Mouse (Mus musculus) intestine, postnatal 0 days (tissue): ENCODE data around the gene Pif1. TPM values are rescaled to one million over a fixed set of nuclear protein-coding genes. Genes with fewer than 3 reads are reported as not detected.

Source experiments
- ATAC-seq: fragments of 200-750 bp; cut with Nextera tagmentation; 2 replicates; pipeline ENCODE4 v1.8.0; 2017; ENCODE audit warnings: mild to moderate bottlenecking, moderate TSS enrichment, moderate library complexity
- H3K27ac ChIP-seq: fragments of 300-500 bp; sonication (generic); 2 replicates; pipeline ENCODE4 v1.5.1; 2014; ENCODE audit warnings: mild to moderate bottlenecking, low read depth, low read length, moderate library complexity
- H3K27me3 ChIP-seq: fragments of 300-500 bp; sonication (generic); replicated peaks from 2 replicates; pipeline ENCODE4 v1.6.1; 2014; ENCODE audit warnings: low read length, mixed read lengths; ENCODE audit not compliant: control insufficient read depth, insufficient read depth
- H3K36me3 ChIP-seq: fragments of 300-500 bp; sonication (generic); 2 replicates; pipeline ENCODE4 v1.6.1; 2014; ENCODE audit warnings: mild to moderate bottlenecking, moderate library complexity; ENCODE audit not compliant: control insufficient read depth, insufficient read depth
- H3K4me1 ChIP-seq: fragments of 300-500 bp; sonication (generic); replicated peaks from 2 replicates; pipeline ENCODE4 v1.6.1; 2014; ENCODE audit warnings: antibody characterized with exemption, low read length, mixed read lengths; ENCODE audit not compliant: control insufficient read depth, insufficient read depth
- H3K4me2 ChIP-seq: fragments of 300-500 bp; sonication (generic); replicated peaks from 2 replicates; pipeline ENCODE4 v1.6.1; 2014; ENCODE audit warnings: low read depth, mild to moderate bottlenecking, moderate library complexity
- H3K4me3 ChIP-seq: fragments of 300-500 bp; sonication (generic); 2 replicates; pipeline ENCODE4 v1.5.1; 2014; ENCODE audit warnings: low read depth, low read length
- H3K9ac ChIP-seq: fragments of 300-500 bp; sonication (generic); 2 replicates; pipeline ENCODE4 v1.6.1; 2014; ENCODE audit warnings: mild to moderate bottlenecking, low read depth, low read length
- H3K9me3 ChIP-seq: fragments of 300-500 bp; sonication (generic); 2 replicates; pipeline ENCODE4 v1.6.1; 2016; ENCODE audit warnings: mixed run types; ENCODE audit not compliant: control insufficient read depth
- CTCF ChIP-seq: sonication (generic); IDR thresholded peaks from 2 replicates; pipeline ENCODE4 v1.5.1; 2016; ENCODE audit warnings: low read depth, mild to moderate bottlenecking, control low read depth, antibody characterized with exemption, moderate library complexity
- WGBS: fragments of 180-500 bp; shearing (Covaris S2); extraction: QIAGEN DNeasy Blood & Tissue Kit; methylation state at CpG from one replicate; pipeline ENCODE4 v1.1.7; 2014; 5-methylcytosine and 5-hydroxymethylcytosine counted together
- polyA plus RNA-seq: library from polyadenylated mRNA; unstranded; fragments of >200 nt; fragmentation: Nextera tagmentation; extraction: Ambion mirVana; gene quantifications from 2 replicates; pipeline ENCODE4 v1.2.1, GENCODE M21; 2015

Gene Pif1
- polyA plus RNA-seq, 1 experiment from 2014 or later: 1.2 TPM

DNA sequence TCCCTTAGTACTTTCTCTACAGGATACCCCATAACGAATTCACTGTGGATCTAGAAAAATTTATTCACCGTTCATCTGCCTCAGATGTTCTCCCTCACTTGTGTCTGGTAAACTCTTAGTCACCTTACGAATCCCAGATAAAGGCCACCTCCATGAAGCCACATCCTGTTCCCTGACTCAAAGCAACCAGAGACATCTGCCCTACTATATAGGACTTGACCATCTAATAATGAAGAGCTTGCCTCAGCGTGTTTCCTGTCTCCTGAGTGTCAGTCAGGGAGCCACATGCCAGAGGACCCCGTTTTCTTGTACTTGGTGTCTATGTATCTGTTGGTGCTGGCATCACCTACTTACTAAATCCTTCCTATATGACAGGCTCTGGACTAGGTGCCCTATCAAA, 37.3 kb upstream of the Pif1 start:
- H3K9ac ChIP-seq: no peak overlapping the region
- 80% methylated on average over 5 of the region's 5 CpGs for WGBS
- H3K9me3 ChIP-seq: no peaks in the 10 kb centered on the region
- TF ChIP-seq CTCF: no peak
- no peak for ATAC-seq
- no peak overlapping the region for H3K4me2 ChIP-seq
- no peaks in the 10 kb centered on the region for H3K36me3 ChIP-seq
- no peak overlapping the region for H3K27ac ChIP-seq
- H3K4me3 ChIP-seq: no peak overlapping the region
- H3K4me1 ChIP-seq: 0 out of 2 replicates have a peak, but pooled peaks cover 2% of the 10 kb centered on the region
- no peaks in the 10 kb centered on the region for H3K27me3 ChIP-seq

DNA sequence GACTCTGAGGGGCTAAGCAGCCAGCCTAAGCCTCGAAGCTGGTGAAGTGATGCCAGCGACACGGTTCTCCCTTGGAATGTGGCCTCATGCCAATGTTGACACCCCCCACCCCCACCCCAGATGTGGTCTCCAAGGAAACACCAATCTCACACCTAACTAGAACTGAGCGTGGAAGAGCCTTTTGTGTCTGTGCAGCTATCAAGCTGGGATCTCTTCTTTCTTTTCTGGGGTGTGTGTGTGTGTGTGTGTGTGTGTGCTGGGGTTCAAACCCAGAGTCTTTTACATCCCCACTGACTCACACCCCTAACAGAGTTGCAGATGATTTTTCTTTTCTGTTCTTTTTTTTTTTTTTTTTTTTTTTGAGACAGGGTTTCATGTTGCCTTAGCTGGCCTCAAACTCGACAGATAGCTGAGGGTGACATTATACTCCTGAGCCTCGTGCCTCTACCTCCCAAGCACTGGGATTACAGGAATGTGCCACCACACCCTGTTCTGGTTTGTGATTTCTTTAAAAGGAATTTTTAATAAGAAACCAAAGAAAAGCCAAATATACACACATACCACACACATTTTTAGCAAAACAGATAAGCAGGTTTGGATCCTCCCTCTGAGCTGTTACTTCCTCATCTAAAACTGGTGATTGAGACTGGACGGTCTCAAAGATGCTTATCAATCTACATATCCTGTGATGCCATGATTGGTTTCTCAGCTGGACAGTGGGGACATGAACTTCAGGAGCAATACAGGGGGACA, 36.7 kb upstream of the Pif1 start:
- H3K9ac ChIP-seq: no peak overlapping the region
- WGBS: 31% methylated on average over 7 of the region's 7 CpGs
- peak overlapping the region; percentile 75 for H3K27ac ChIP-seq
- no peak overlapping the region for H3K4me3 ChIP-seq
- no peaks in the 10 kb centered on the region for H3K27me3 ChIP-seq
- H3K36me3 ChIP-seq: no peaks in the 10 kb centered on the region
- no peak for ATAC-seq
- H3K4me2 ChIP-seq: no peak overlapping the region
- H3K4me1 ChIP-seq: 0 out of 2 replicates have a peak, but pooled peaks cover 2% of the 10 kb centered on the region
- no peaks in the 10 kb centered on the region for H3K9me3 ChIP-seq
- TF ChIP-seq CTCF: no peak

- 23% methylated on average over 5 of the region's 5 CpGs for WGBS
- Histone ChIP-seq H3K27ac (peak overlapping the region; percentile 75), H3K9ac (no peak overlapping the region), H3K27me3 (no peaks in the 10 kb centered on the region), H3K36me3 (peaks cover 7% of the 10 kb centered on the region; the same call in 1 of the 2 replicates), H3K4me2 (no peak overlapping the region), H3K9me3 (no peaks in the 10 kb centered on the region), H3K4me1 (0 out of 2 replicates have a peak, but pooled peaks cover 2% of the 10 kb centered on the region), H3K4me3 (no peak overlapping the region)
- TF ChIP-seq CTCF: no peak
- ATAC-seq: peak; percentile 58; the same call in 1 of the 2 replicates
Observed at GRCm38 (mm10) chr9:65551035-65551434, 35.9 kb upstream of the Pif1 start.

DNA sequence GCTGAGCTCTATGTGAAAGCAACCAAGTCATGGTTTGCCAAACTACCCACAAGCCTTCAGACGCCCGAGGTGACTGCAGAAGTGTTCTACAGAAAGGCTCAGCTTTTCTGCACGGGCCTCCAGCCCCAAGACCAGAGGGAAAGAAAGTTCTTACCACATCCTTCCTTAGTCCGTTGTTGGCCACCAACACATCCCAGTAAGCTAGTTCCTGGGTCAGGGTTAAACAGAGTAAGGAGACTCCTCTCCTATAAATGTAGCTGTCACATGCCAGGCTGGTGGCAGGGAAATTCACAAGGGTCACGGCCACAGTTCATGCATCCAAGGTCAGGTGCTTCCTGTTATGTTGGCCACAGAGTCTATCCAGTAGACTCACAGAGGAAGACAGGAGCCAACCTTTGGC, 34.8 kb upstream of the Pif1 start:
- H3K27me3 ChIP-seq: no peaks in the 10 kb centered on the region
- 87% methylated on average over 5 of the region's 5 CpGs for WGBS
- no peak overlapping the region for H3K4me3 ChIP-seq
- no peak overlapping the region for H3K9ac ChIP-seq
- H3K36me3 ChIP-seq: peaks cover 15% of the 10 kb centered on the region; the same call in 1 of the 2 replicates
- 0 out of 2 replicates have a peak, but pooled peaks cover 2% of the 10 kb centered on the region for H3K4me1 ChIP-seq
- H3K9me3 ChIP-seq: no peaks in the 10 kb centered on the region
- TF ChIP-seq CTCF: no peak
- ATAC-seq: no peak
- no peak overlapping the region for H3K4me2 ChIP-seq
- no peak overlapping the region for H3K27ac ChIP-seq

- ATAC-seq: no peak
- H3K4me3 ChIP-seq: no peak overlapping the region
- H3K27ac ChIP-seq: no peak overlapping the region
- H3K4me2 ChIP-seq: no peak overlapping the region
- no peaks in the 10 kb centered on the region for H3K9me3 ChIP-seq
- TF ChIP-seq CTCF: no peak
- WGBS: 98% methylated on average over 2 of the region's 2 CpGs
- H3K4me1 ChIP-seq: 0 out of 2 replicates have a peak, but pooled peaks cover 2% of the 10 kb centered on the region
- H3K27me3 ChIP-seq: no peaks in the 10 kb centered on the region
- H3K36me3 ChIP-seq: peaks cover 15% of the 10 kb centered on the region; the same call in 1 of the 2 replicates
- no peak overlapping the region for H3K9ac ChIP-seq
Observed at GRCm38 (mm10) chr9:65552711-65553110, 34.2 kb upstream of the Pif1 start.

DNA sequence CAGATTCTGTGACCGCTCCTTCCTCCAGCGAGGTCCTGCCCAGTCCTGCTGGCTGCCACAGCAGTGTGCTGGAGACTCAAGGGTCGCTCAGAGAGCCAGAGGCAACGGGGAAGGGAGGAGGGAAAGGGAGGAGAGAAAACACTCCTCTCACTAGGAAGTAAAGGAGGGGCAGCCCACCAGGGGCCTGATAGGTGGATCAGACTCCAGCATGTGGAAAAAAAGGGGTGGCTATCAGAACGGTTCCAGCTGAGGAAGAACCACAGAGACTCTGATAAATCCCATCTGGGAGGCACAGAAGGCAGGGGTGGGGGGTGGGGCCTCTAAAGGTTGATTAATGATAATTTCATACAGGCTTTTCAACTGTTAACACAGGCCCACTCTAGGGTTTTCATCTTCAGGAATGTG, 32.0 kb upstream of the Pif1 start:
- H3K9me3 ChIP-seq: no peaks in the 10 kb centered on the region
- no peak overlapping the region for H3K4me3 ChIP-seq
- WGBS: 12% methylated on average over 5 of the region's 5 CpGs
- ATAC-seq: peak; percentile 32
- H3K4me2 ChIP-seq: no peak overlapping the region
- no peak for TF ChIP-seq CTCF
- H3K27me3 ChIP-seq: no peaks in the 10 kb centered on the region
- H3K9ac ChIP-seq: no peak overlapping the region
- H3K36me3 ChIP-seq: peaks cover 30% of the 10 kb centered on the region; the same call in 1 of the 2 replicates
- H3K27ac ChIP-seq: peak overlapping the region; percentile 42
- H3K4me1 ChIP-seq: 0 out of 2 replicates have a peak, but pooled peaks cover 2% of the 10 kb centered on the region
